Mouse (Mus musculus) left cerebral cortex, postnatal 36 days (tissue): ENCODE results near the gene Rsad2. TPM values are rescaled to one million over a fixed set of nuclear protein-coding genes. Genes with fewer than 3 reads are reported as not detected.
"Not testable (repeated sequence)": the region's sequence is repeated elsewhere in the genome, so short reads cannot be mapped to it uniquely, and the experiment has no call there.

Source experiments
- DNase-seq, 2 experiments: peaks; one replicate each; pipeline ENCODE4 v3.0.0; 2021 to 2022; ENCODE audit warnings: low spot score in 2 of 2, mixed read lengths in 1 of 2
- intact Hi-C: fragments of 180-260 bp; cut with DNase I; formaldehyde crosslinking; loops from one replicate; pipeline ENCODE4 v1.15.1; 2025
- total RNA-seq, 2 experiments: library from RNA; stranded (reverse); gene quantifications; 2 replicates each; pipeline ENCODE4 v1.2.3; 2021

Rsad2 gene
- total RNA-seq, 2 experiments from 2014 or later, result 0.36 to 0.86 TPM

- no peak for DNase-seq
- intact Hi-C loops, result no loop called here
These were observed 5.1 kb downstream of the Rsad2 start for GRCm38 (mm10) chr12:26451150-26451549.

- intact Hi-C loops, result no loop called here
- DNase-seq, result no peak
These were observed 6.8 kb downstream of the Rsad2 start for GRCm38 (mm10) chr12:26449483-26449882.

- DNase-seq, result no peak
- intact Hi-C loops, result no loop called here
These were observed 9.7 kb downstream of the Rsad2 start for GRCm38 (mm10) chr12:26446377-26447045.

- intact Hi-C loops, result no loop called here
- DNase-seq, result no peak
These were observed 11.7 kb downstream of the Rsad2 start for GRCm38 (mm10) chr12:26444511-26444910.

- intact Hi-C loops, result no loop called here
- peak; percentile 55 to 63 for DNase-seq
These were observed 12.2 kb downstream of the Rsad2 start for GRCm38 (mm10) chr12:26444054-26444453.

GRCm38 (mm10) chr12:26439366-26439765 lies 16.9 kb downstream of the Rsad2 start:
- no peak for DNase-seq
- intact Hi-C loops, result no loop called here

GRCm38 (mm10) chr12:26437950-26438349 lies 18.3 kb downstream of the Rsad2 start:
- intact Hi-C loops, result no loop called here

GRCm38 (mm10) chr12:26436334-26436733 lies 19.9 kb downstream of the Rsad2 start:
- intact Hi-C loops, result no loop called here
- DNase-seq, result no peak

More at GRCm38 (mm10) chr12:26437950-26438349, 18.3 kb downstream of the Rsad2 start:
- DNase-seq, result no peak

GRCm38 (mm10) chr12:26428771-26429170 lies 27.5 kb downstream of the Rsad2 start:
- intact Hi-C loops, DNase-seq: not testable (repeated sequence)

- intact Hi-C loops, result no loop called here
- no peak for DNase-seq
These were observed 31.4 kb downstream of the Rsad2 start for GRCm38 (mm10) chr12:26424841-26425240.

GRCm38 (mm10) chr12:26418322-26418721 lies 37.9 kb downstream of the Rsad2 start:
- intact Hi-C loops, result loop anchor here (5.0 kb wide), 1 partner anchor 41 kb away; no protein-coding TSS in a partner anchor
- no peak for DNase-seq

- intact Hi-C loops, result loop anchor here (5.0 kb wide), 1 partner anchor 39 kb away; no protein-coding TSS in a partner anchor
- no peak for DNase-seq
These were observed 39.5 kb downstream of the Rsad2 start for GRCm38 (mm10) chr12:26416636-26417295.

- intact Hi-C loops, result loop anchor here (2.0 to 5.0 kb wide), 2 partner anchors 38 to 102 kb away; no protein-coding TSS in a partner anchor
- peak; percentile 90 to 91 for DNase-seq
These were observed 41.0 kb downstream of the Rsad2 start, which contains the start of gene Rnf144a for GRCm38 (mm10) chr12:26415104-26415771. Gene Rnf144a, minus strand, starts transcription at chr12:26415254.

GRCm38 (mm10) chr12:26414451-26415103 lies 41.7 kb downstream of the Rsad2 start:
- DNase-seq, result no peak
- intact Hi-C loops, result loop anchor here (2.0 to 5.0 kb wide), 2 partner anchors 37 to 102 kb away; no protein-coding TSS in a partner anchor

- no peak for DNase-seq
- intact Hi-C loops, result loop anchor here (2.0 kb wide), 1 partner anchor 101 kb away; no protein-coding TSS in a partner anchor
These were observed 42.3 kb downstream of the Rsad2 start for GRCm38 (mm10) chr12:26413961-26414411.

GRCm38 (mm10) chr12:26412802-26413201 lies 43.5 kb downstream of the Rsad2 start:
- DNase-seq, result no peak
- intact Hi-C loops, result no loop called here

- intact Hi-C loops, result no loop called here
These were observed 44.3 kb downstream of the Rsad2 start for GRCm38 (mm10) chr12:26411841-26412450.

GRCm38 (mm10) chr12:26410443-26410842 lies 45.8 kb downstream of the Rsad2 start:
- intact Hi-C loops, result no loop called here
- no peak for DNase-seq

More at GRCm38 (mm10) chr12:26411841-26412450, 44.3 kb downstream of the Rsad2 start:
- no peak for DNase-seq

- no peak for DNase-seq
- intact Hi-C loops, result no loop called here
These were observed 47.5 kb downstream of the Rsad2 start for GRCm38 (mm10) chr12:26408707-26409106.
